Mouse (Mus musculus) ovary, postnatal 36 days (tissue): ENCODE results near the gene Gltpd2.

ENCODE experiments used
- DNase-seq: peaks from one replicate; pipeline ENCODE4 v3.0.0; 2022; ENCODE audit warnings: low spot score, mixed read lengths

Gltpd2 gene

GRCm38 (mm10) chr11:70563470-70564275, 44.7 kb downstream of the Gltpd2 start:
- peak; percentile 14 for DNase-seq

GRCm38 (mm10) chr11:70564276-70564873, 45.4 kb downstream of the Gltpd2 start:
- no peak for DNase-seq

DNA sequence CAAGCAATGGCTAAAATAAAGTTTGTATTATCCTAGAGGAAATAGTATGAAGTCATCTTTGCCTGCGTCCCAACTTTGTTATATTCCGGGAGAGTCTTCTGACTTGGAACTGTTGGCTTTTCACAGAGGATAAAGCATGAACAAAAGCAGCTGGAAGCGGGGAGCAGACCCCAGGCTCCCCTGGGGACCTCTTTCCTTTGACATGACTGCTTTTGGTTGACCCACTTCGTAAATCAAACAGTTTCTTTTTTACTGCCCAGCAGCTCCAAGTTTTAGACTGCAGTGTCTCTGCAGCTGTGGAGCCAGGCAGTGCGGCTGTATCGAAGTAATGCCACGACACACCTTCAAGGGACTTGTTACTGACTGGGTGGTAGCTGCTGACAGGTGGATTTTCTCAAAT, 47.6 kb downstream of the Gltpd2 start:
- DNase-seq: no peak
